Mouse (Mus musculus) testis, postnatal 10 days (tissue): ENCODE data around the gene Rab31.

Experiments
- DNase-seq: peaks from one replicate; pipeline ENCODE4 v3.0.0; 2021; ENCODE audit warnings: low spot score

The Rab31 gene

DNA sequence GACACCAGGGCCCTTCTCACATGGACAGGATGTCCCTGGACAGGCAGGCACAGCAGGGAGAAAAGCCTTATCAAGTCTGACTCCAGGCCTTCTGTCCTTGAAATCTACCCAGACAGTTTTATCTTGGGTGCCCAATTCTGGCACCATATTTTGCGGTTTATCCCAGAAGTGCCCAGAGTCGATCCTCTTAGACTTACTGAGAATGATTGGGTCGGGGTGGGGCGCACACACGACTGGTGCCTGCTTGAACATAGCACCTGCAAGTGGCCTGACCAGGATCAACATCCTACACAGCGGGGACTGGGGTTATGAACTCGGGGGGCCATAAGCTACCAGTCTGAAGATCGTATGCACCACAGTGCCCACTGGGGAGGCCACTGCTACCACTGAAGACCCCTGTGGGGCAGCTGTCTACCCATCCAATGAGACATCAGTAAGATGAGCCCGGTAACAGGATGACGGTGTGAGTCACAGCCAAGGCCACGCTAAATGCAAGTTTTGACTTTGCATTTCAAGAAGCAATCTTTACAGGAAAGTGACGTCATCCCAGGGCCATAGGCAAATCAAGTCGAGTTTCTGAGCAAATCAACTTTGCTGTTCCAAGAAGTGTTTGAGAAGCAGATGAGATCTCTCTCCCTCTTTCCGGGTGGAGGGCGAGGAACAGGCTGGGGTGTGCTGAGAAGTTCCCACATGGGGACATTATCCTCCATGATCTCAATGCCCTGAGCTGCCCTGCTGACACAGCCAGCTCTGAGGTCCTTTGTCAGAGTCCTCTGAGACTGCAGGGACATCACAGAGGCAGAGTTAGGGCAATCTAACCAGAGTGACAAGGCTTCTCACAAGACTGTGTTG, 32.5 kb downstream of the Rab31 start:
- no peak for DNase-seq

DNA sequence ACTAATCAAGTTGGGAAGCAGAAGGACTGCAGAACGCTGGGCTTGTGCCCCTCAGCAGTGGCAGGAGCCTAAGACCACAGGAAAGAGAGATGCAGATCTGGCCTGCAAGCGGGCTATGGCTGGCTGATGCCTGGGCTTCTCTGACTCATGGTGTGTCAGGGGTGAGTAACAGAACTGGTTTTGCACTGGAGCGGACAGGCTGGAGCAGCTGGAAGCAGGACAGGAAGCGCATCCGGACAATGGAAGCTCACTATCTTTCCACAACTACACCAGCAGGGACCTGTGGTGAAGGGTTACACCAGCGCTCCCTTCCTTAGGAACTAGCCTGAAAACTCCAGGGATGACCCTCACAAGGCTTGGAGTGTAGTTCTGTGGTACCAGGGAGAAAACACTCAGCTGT, 34.9 kb downstream of the Rab31 start:
- DNase-seq, result no peak

DNA sequence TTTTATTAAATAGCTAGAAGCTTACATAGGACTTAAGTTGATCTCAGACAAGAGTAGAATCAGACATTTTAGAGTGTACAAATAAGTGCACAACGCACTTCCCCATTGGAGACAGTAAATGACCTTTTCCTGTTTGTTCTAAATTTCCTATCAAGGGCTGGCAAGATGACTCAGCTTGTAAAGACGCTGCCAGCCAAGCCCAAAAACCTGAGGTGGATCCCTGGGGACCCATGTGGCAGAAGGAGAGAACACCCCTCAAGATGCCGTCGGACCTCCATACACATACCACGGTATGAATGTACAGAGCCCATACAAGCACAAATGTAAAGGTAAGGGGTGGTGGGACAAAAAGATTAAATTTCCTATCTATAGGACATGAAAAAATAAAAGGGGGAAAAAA, 35.4 kb downstream of the Rab31 start:
- no peak for DNase-seq

DNA sequence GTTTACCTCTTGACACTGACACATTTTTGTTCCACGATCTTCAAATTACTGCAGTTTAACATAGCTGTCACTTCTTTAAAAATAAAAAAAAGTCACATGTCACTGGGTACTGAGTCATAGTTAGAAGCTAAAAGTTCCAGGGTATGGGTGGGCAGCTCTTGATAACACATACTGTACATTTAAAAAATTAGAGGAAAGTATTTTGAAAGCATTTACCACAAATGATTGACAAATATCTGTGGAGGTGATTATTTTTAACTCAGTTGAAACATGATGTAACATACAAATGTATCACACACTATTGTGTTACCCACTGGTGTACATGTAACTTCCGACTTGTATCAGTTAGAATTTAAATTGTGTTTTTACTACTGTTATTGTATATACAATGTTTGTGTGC, 37.5 kb downstream of the Rab31 start:
- no peak for DNase-seq

DNA sequence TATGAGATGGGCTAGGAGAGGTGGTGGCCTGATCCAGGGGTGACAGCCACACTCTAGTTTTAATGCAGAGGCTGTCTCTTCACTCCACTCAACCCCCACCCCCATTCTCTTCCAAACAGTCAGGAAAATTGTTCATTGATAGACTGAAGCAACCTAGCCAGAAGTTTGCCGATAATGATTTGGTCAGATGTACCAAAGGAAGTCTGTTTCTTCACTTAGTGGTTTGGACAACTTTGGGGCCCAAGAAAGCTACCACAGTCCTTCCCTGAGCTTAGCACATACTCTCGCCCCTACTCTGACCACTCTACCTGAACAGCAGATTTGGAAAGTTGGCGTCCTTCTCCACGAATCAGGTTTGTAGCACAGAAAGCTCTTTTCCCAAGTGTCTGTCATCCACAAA, 39.9 kb downstream of the Rab31 start:
- no peak for DNase-seq

DNA sequence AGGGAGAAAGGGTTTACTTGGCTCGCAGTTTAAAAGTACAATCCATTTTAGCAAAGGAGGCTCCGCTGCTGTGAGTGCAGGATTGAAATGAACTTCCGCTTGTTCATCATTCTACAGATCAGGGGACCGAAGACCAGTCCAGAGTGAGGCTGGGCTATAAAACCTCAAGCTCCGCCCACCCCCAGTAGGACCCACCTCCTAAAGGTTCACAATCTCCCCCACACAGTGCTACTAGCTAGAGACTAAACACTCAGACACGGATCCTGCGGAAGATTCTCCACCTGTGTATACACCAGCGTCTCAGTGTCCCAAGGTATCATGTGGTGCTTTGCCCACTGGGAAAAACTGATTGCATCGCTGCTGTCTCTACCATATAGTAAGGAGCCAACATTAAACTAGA, 40.8 kb downstream of the Rab31 start:
- DNase-seq, result no peak

DNA sequence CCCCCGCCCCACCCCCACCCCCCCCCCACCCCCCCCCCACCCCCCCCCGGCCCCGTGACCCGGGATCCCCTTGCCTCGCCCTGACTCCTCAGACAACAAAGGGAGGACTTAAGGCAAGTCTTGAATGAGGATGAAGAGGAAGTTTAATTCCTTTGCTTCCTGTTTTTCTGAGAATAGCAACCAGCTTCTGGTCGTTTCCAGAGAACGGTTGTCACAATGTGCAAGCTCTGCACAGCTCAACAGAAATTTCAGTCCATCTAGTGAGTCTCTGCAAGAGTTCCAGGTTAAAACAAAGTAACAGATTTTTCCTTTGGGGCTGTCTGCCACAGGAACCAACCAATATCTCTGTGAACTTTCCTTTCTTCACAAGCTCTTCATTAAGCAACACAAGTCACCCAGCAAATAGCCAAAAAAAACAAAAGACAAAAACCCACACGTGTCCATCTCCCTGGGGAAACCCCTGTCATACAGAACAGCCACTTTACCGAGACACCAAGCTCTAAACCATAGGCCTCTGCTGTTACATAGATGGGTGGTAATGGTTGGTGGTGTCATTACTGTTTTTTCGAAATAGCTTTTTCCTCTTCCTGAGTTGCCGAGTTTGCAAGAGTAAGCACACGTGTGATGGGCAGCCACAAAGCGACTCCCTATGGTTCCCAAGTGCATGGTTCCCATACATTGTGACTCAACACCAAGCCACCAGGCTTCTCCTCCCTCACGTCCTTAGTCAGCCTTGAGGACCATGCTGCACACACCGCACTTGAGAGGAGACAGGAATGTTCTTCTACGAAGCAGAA, 42.4 kb downstream of the Rab31 start:
- no peak for DNase-seq

DNA sequence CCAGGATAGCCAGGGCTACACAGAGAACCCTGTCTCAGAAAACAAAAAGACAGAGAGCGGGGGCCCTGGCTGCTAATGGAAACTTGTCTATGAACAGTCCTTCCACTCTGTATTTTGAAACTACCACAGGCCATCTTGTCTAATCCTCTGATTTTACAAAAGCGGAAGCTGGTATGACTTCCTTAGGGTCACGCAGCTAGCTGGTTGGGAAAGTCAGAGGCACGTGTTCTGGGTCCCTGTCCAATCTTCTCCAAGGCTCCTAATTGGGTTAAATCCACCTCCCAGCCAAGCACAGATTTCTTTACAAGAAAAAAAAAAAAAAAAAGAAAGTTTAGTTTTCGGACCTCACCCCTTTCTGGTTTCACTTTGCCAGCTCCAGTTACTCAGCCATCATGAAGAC, 45.8 kb downstream of the Rab31 start:
- no peak for DNase-seq

DNA sequence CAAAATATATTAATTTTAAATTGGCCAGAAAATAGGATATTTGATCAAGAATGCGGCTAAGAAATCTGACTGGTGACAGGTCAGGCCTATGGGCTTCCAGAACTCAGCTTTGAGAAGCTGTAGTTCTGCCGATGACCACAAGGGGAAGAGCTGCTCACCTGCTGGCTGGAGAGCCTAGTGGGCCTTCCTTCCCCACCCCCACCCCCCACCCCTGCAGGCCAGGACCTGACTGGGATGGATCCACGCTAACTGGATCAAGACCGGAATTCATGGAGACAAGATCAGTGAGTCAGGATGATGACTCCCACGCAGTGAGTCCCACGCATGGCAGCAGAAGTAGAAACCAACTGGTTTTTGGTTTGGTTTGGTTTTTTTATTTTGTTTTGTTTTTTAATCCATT, 46.3 kb downstream of the Rab31 start:
- DNase-seq, result no peak

DNA sequence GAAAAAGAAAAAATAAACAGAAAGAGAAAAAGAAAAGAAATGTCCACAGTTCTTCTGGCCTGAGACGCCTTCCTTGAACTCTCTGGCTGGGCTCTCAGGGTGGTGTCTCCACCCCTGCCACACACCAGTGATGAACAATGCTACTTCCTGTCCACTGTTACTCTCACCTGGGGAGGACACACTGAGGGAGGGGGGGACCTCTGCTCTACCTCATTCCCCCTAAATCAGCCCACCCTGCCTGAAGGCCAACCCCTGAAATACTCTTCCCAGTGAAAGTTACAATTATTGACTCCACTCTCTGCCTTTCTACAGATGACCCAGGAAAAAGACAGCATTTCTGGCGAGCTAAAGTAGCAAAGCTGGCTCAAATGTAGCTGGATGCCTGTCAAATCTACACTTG, 46.7 kb downstream of the Rab31 start:
- DNase-seq, result no peak

DNA sequence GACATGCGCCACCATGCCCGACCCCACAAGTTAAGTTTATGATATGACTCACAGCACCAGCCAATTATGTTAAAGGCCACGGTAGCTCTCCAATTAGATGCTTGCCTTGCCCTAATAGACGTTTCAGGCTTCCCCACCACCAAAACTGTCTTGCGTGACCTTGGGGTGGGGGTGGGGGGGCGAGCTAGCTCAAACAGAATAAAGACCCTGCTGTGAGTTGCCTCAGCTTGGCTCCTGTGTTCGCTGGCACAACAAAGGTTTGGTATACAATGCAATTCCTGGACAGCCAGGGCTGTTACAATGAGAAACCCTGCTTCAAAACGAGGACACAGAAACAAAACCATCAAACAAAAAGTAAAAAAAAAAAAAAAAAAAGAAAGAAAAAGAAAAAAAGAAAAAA, 47.2 kb downstream of the Rab31 start:
- DNase-seq, result no peak

DNA sequence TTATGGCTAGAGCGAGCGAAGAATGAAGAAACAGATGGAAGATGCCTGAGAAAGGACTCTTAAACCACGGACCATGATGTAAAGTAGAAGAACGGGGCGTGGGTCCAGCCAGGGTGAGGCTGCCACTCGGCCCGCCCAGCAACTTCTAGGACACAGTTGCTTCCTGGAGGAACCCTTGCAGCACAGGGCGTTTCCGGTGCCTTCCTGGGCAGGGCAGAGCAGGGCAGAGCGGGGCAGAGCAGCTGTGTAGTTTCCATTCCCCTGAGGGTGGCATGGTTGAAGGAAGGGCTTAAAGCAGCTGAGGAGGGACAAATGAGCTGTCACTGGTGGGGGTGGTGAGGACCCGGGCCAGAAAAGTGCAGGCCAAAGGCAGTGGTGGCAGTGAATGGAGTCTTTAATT, 48.3 kb downstream of the Rab31 start:
- no peak for DNase-seq

DNA sequence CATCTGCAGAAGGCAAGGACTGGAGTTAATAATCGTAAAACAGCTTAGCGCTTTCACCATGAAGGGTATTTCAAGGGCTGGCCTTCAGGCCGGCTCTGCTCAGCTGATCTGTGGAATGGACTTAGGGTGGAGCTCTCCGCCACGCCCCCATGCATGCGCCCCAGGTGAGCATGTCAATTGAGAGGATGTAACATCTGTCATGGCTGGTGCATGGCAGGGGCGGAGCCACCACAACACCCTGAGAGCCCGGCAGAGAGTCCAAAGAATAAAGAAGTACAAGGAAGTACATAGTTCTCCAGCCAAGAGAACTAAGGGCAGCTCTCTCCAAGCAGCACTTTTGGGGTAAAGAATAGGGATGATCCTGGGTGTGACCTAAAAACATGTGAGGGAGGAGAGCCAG, 48.9 kb downstream of the Rab31 start:
- DNase-seq, result no peak

DNA sequence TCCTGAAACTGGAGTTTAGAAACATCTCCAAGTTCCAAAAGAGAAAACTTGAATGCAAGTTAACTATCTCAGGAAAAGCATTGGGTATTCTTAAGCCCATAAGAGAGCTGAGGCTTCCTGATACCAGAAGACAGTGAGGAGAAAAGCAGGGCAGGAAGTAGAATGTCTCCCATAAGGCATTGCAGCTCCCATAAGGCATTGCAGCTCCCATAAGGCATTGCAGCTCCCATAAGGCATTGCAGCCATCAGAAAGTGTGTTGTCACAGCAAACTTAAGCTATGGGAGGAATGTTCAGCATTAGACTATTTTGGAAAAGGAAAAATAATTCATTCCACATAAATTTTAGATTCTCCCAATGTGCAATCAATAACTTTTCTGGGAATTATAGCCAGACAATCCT, 51.2 kb downstream of the Rab31 start:
- no peak for DNase-seq

DNA sequence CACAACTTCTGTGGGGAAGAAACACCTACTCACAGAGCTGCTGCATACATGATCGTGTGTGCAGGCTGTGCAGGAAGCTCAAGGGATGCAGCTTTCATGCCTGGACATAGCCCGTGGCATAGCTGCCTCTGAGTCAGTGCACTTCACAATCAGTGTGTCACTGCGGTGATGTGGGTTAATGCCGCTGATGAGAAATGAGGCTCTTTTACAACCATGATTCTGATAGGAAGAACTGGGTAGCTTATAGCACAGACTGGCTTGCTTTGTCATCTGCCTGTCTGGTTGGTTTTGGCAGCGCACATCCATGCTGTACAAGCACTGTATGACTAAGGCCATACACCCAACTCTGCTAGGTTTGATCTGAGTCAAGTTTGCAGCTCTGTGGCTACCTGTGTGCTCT, 52.7 kb downstream of the Rab31 start:
- DNase-seq, result no peak

DNA sequence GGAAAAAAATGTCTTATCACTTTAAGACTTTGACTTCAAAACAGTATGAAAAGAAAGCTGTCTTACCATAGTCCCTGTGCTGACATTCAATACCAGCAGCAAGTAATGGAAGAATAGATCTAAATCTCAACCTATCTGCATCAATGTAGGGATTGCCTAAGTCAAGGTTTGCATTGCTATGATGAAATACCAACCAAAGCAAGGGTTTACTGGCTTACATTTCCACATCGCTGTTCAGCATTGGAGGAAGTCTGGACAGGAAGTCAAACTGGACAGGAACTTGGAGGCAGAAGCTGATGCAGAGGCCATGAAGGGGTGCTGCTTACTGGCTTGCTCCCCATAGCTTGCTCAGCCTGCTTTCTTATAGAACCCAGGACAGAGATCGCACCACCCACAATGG, 54.0 kb downstream of the Rab31 start:
- DNase-seq, result no peak

DNA sequence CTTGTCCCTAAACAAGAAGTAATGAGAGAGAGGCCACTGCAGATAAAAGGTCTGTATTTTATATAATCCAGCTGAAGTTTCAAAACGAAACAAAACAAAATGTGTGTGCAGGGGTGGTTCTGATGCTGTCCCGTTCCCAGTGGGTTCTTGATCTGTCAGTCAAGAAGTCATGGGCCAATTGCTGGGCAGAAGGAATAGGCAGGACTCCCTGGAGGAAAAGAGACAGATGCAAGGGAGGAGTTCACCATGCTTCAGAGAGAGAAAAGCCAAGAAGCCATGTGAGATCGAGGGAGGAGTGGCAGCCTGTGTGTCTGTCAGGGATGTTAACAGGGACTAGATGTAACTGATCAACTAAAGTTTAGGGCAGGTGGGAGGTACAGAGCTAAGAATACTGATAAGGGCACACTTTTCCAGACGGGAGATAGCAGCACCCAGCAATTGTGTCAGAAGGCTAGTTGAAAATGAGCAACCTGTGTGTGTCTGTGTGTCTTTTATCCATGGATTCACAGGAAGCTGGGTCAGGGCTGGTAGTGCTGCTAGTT, 54.8 kb downstream of the Rab31 start:
- no peak for DNase-seq

DNA sequence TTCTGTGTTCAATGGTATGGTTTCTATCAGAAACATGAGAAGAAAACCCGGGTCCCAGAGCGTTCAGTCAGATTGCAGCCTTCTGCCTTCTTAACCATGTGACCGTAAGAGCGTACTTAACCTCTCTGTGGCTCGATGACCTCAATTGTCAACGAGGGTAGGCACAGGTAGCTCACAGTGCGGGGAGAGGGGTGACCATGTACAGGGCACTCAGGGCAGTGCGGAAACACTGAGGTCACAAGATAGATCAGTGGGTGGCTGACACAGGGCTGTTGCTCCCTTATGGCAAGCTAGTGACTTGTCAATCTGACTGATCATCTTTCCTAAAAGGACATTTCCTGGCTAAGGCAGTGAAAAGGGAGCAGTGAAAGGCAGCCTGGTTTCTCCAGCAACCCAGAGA, 58.5 kb downstream of the Rab31 start:
- DNase-seq, result no peak

DNA sequence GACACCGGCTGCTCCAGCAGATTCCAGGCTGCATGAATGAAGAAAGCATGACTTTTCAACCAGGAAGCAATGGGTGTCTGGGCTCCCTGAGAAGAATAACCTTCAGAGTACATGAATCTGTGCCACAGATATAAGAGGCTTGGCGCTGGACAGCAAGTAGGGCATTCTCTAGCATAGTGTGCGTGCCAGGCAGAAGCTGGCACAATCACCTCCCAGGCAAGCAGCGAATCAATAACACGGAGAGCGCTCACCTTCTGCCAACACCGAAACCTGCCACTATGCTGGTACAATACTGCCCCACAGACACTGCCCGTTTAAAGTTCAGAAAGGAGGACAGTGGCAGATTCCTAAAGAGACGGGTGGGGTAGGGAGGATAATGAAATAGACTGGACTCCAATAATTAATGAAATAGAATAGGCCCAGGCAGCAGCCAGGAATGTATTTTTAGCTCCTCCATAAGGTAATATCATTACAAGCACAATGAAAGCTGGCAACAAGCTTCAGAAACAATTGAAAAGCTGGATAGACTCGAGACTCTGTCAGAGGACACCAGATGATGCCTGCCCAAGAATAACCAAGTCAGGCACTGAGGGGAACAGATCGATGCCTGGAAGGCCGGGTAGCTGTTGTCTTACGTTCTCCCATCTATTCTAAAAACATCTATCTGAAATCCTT, 59.6 kb downstream of the Rab31 start:
- DNase-seq, result no peak

DNA sequence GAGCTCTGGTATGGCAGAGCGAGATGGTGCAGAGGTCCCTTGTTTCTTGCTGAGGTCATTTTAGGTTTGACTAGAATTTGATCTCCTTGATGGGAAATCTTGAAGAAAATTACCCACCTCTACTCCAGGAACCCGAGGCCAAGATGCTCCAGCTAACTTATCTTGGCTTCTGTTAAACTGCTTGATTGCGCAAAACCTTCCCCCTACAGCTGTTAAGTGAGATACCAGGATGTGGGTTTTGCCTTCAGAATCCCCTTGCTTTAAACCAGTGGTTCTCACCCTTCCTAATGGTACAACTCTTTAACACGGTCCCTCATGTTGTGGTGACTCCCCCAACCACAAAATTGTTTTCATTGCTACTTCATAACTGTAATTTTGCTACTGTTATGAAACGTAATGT, 60.8 kb downstream of the Rab31 start:
- DNase-seq, result no peak

DNA sequence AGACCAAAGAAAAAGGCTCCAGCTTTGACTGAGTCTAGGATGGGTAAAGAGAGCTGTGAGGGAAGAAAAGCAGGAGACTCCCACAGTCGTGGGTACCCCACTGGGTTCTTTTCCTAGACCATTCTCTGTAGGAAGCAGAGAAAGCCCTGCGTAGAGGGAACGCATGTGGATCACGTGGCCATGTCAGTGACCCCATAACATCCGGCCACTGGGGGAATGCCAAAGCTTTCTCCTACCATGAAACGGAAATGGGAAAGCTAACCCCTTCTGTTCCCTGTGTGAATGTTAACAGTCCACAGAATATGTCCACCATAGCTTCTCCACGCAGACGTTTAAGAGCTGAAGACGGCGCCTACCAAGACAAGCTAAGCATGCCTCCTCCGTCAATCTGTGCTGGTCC, 62.0 kb downstream of the Rab31 start:
- DNase-seq, result no peak

DNA sequence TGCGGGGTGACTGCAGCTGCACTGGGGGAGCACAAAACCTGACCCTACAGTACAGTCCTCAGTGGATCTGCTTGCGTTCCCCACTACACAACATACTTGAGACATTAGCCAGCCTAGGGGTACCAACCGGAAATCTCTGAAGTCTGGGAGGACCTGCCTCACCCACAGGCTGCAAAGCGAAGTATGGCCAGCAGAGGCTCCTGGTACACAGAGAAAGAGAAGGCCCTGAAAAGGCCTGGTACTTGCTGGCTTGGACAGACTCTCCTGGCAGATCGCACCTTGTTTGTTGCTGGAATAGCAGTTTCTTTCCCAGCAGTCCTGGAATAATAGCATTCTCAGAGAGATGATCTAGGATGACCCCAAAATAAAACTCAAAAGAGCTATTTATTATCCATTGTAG, 66.3 kb downstream of the Rab31 start:
- DNase-seq, result peak; percentile 83
